Mouse (Mus musculus) spleen, adult 2 months (tissue): ENCODE data around the gene Nr2f1.

Experiments
- CTCF ChIP-seq: fragments of 200-500 bp; IDR thresholded peaks from 2 replicates; pipeline ENCODE4 v1.5.1; 2011; ENCODE audit warnings: mild to moderate bottlenecking, inconsistent platforms; ENCODE audit not compliant: insufficient read depth, insufficient read length, insufficient replicate concordance; ENCODE audit errors: extremely low read depth
- POLR2A ChIP-seq: fragments of 200-500 bp; IDR thresholded peaks from 2 replicates; pipeline ENCODE4 v1.6.1; 2011; ENCODE audit warnings: low read depth, low read length, inconsistent platforms

DNA sequence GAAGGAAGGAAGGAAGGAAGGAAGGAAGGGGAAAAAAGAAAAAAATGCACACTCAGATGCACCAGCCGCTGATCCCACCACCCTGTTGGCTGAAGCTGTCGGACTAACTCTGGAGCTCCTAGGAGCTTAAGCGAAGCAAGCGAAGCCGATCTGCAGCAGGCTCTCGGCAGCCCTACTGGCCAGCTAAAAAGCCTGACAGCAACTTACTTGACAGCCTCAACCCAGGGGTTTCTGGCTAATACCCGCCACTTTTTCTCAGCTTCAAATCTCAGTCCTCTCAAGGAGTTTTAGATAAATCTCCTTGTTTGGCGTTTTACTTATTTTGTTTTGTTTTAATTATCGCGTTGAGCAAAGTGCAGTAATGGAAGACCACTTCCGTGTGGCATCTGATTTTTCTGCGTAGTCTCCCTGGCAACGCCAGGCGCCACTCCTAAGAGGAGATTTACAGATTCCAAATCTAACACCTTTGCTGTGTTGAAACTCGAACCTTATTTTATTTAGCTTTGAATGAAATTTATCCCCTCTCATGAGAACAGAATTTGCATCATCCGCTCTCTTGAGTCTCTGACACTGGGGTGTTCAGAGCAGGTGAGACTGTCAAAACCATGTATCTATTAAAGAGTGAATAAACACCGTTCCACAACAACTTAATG, 27.4 kb downstream of the Nr2f1 start:
- no peak for TF ChIP-seq CTCF
- no peak for TF ChIP-seq POLR2A
